Mouse (Mus musculus) subcutaneous adipose tissue, adult 2 months (tissue): ENCODE results near the gene Dnajb12. TPM values are rescaled to one million over a fixed set of nuclear protein-coding genes. Genes with fewer than 3 reads are reported as not detected.

ENCODE experiments used
- polyA plus RNA-seq: library from polyadenylated mRNA; depleted of rRNA; stranded (reverse); fragments of >200 nt; gene quantifications from 2 replicates; pipeline ENCODE4 v1.2.3, GENCODE M21; 2012; ENCODE audit warnings: low replicate concordance; rRNA removed

Dnajb12 gene
- 53.9 and 56.3 TPM in 2 replicates for polyA plus RNA-seq

DNA sequence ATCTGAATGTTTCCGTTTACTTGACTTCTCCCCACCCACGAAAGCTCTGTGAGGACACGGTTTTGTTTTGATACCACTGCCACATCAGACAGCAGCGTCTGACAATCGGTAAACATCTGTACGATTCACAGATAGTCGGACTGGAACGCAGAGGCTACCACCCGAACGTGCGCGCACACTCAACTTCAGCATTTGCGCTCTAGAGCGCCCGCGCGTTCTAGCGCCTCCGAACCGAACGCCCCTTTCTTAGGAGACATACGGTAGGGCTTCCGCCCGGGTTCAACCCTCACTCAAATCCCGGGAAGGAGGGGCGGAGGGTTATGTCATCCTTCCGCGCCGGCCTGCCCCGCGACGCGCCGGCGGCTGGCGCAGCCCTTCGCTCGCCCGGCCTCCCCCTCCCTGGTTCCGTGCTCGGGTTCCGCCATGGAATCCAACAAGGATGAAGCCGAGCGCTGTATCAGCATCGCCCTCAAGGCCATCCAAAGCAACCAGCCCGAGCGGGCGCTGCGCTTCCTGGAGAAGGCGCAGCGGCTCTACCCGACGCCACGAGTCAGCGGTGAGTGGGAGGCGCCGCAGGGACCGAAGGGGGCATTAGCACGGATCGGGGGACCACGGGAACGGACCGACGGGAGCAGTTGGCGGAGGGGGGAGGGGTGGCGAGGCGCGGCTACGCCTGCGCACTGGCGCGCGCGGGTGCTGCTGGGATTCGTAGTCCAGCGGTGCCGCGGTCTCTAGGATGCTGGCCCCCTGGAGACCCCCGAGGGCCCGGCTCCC is at the start of gene Dnajb12:
Gene Dnajb12 (plus strand): TSS at position 302 of the 774 bp plus-strand sequence.

Other genes starting within 250 kb of the Dnajb12 start
- gene Micu1, start 177.1 kb upstream of the Dnajb12 start, polyA plus RNA-seq, result 61.0 and 72.4 TPM in 2 replicates
- gene Ddit4, start 72.3 kb downstream of the Dnajb12 start, polyA plus RNA-seq, result 31.7 and 140 TPM in 2 replicates
- 23.5 and 31.7 TPM in 2 replicates for gene Ascc1, start 123.2 kb downstream of the Dnajb12 start, polyA plus RNA-seq
- 76.9 and 98.9 TPM in 2 replicates for gene Anapc16, start 123.6 kb downstream of the Dnajb12 start, polyA plus RNA-seq
- gene Spock2, start 226.7 kb downstream of the Dnajb12 start, polyA plus RNA-seq, result 5.1 and 52.7 TPM in 2 replicates